Mouse (Mus musculus) MEL (cell line): Measurements from ENCODE around the gene Dedd. TPM values are rescaled to one million over a fixed set of nuclear protein-coding genes. Genes with fewer than 3 reads are reported as not detected.

ENCODE experiments used
- DNase-seq: peaks from one replicate; pipeline ENCODE4 v3.0.0; 2011; ENCODE audit warnings: low read depth, low spot score
- H3K27ac ChIP-seq: 2 replicates; pipeline ENCODE4 v1.5.1; 2012; ENCODE audit warnings: low read depth, mild to moderate bottlenecking, control low read depth, low read length, moderate library complexity; ENCODE audit not compliant: control insufficient read depth
- H3K27me3 ChIP-seq, 2 experiments: fragments of 150-350 bp in 1 of 2; sonication (generic) in 1 of 2; 2 replicates each; pipeline ENCODE4 v1.6.1; 2012; ENCODE audit warnings: low read length in 2 of 2, mild to moderate bottlenecking in 2 of 2, improper control_type of control experiment in 1 of 2, moderate library complexity in 1 of 2; ENCODE audit not compliant: insufficient read depth in 2 of 2, control insufficient read depth in 1 of 2
- H3K36me3 ChIP-seq, 2 experiments: 2 replicates each; pipeline ENCODE4 v1.6.1; 2012 to 2014; ENCODE audit warnings: low read length in 2 of 2, improper control_type of control experiment in 1 of 2, inconsistent platforms in 1 of 2, mild to moderate bottlenecking in 1 of 2; ENCODE audit not compliant: insufficient read depth in 2 of 2, control insufficient read depth in 1 of 2
- H3K4me1 ChIP-seq, 2 experiments: fragments of 150-350 bp in 1 of 2; sonication (generic) in 1 of 2; 2 replicates each; pipeline ENCODE4 v1.6.1; 2012; ENCODE audit warnings: low read length in 2 of 2, improper control_type of control experiment in 1 of 2, mild to moderate bottlenecking in 1 of 2; ENCODE audit not compliant: insufficient read depth in 2 of 2, control insufficient read depth in 1 of 2
- H3K4me3 ChIP-seq, 2 experiments: fragments of 150-350 bp in 1 of 2; sonication (generic) in 1 of 2; 2 replicates each; pipeline ENCODE4 v1.5.1; 2012; ENCODE audit warnings: low read depth in 2 of 2, low read length in 2 of 2, mild to moderate bottlenecking in 2 of 2, moderate library complexity in 2 of 2, control low read depth in 1 of 2, improper control_type of control experiment in 1 of 2; ENCODE audit not compliant: control insufficient read depth in 1 of 2, insufficient read depth in 1 of 2
- H3K79me2 ChIP-seq: 2 replicates; pipeline ENCODE4 v1.6.1; 2012; ENCODE audit warnings: mild to moderate bottlenecking, low read length, moderate library complexity; ENCODE audit not compliant: control insufficient read depth, poor library complexity, insufficient read depth
- H3K9ac ChIP-seq: 2 replicates; pipeline ENCODE4 v1.6.1; 2012; ENCODE audit warnings: low read depth, mild to moderate bottlenecking, control low read depth, low read length, moderate library complexity; ENCODE audit not compliant: control insufficient read depth, poor library complexity, severe bottlenecking
- H3K9me3 ChIP-seq: fragments of 150-350 bp; sonication (generic); replicated peaks from 2 replicates; pipeline ENCODE4 v1.6.1; 2012; ENCODE audit warnings: mild to moderate bottlenecking, low read length, improper control_type of control experiment, moderate library complexity; ENCODE audit not compliant: insufficient read depth
- BHLHE40 ChIP-seq: IDR thresholded peaks from 2 replicates; pipeline ENCODE4 v1.6.1; 2012; ENCODE audit warnings: low read depth, mild to moderate bottlenecking, inconsistent platforms, low read length, improper control_type of control experiment, borderline replicate concordance
- CHD1 ChIP-seq: IDR thresholded peaks from 2 replicates; pipeline ENCODE4 v1.6.1; 2012; ENCODE audit warnings: low read depth, mild to moderate bottlenecking, inconsistent platforms, low read length, improper control_type of control experiment
- CTCF ChIP-seq, 3 experiments: IDR thresholded peaks in 2 of 3; conservative IDR thresholded peaks in 1 of 3; 2 replicates each; pipeline ENCODE4 v1.5.1; 2011 to 2012; ENCODE audit warnings: low read length in 3 of 3, low read depth in 2 of 3, mild to moderate bottlenecking in 2 of 3, improper control_type of control experiment in 1 of 3, inconsistent platforms in 1 of 3, mixed read lengths in 1 of 3, moderate library complexity in 1 of 3; ENCODE audit not compliant: control insufficient read depth in 1 of 3, insufficient read depth in 1 of 3, poor library complexity in 1 of 3, severe bottlenecking in 1 of 3
- E2F4 ChIP-seq: IDR thresholded peaks from 2 replicates; pipeline ENCODE4 v1.6.1; 2011; ENCODE audit warnings: low read depth, low read length, improper control_type of control experiment, borderline replicate concordance
- ELF1 ChIP-seq: IDR thresholded peaks from 2 replicates; pipeline ENCODE4 v1.6.1; 2014; ENCODE audit warnings: low read depth, mild to moderate bottlenecking, inconsistent platforms, low read length, improper control_type of control experiment, moderate library complexity
- EP300 ChIP-seq, 2 experiments: IDR thresholded peaks; 2 replicates each; pipeline ENCODE4 v1.6.1; 2011; ENCODE audit warnings: improper control_type of control experiment in 2 of 2, low read length in 2 of 2, low read depth in 1 of 2, mild to moderate bottlenecking in 1 of 2
- ETS1 ChIP-seq: IDR thresholded peaks from 2 replicates; pipeline ENCODE4 v1.6.1; 2012; ENCODE audit warnings: low read depth, mild to moderate bottlenecking, inconsistent platforms, low read length, improper control_type of control experiment, moderate library complexity
- GABPA ChIP-seq: IDR thresholded peaks from 2 replicates; pipeline ENCODE4 v1.6.1; 2012; ENCODE audit warnings: low read depth, mild to moderate bottlenecking, inconsistent platforms, low read length, improper control_type of control experiment, moderate library complexity
- GATA1 ChIP-seq: IDR thresholded peaks from 2 replicates; pipeline ENCODE4 v1.6.1; 2011; ENCODE audit warnings: low read depth, low read length, improper control_type of control experiment
- JUND ChIP-seq: IDR thresholded peaks from 2 replicates; pipeline ENCODE4 v1.6.1; 2011; ENCODE audit warnings: low read depth, mild to moderate bottlenecking, improper control_type of control experiment, low read length
- KAT2A ChIP-seq: conservative IDR thresholded peaks from 2 replicates; pipeline ENCODE4 v1.6.1; 2012; ENCODE audit warnings: low read depth, low read length, improper control_type of control experiment, inconsistent platforms
- MAFK ChIP-seq: IDR thresholded peaks from 2 replicates; pipeline ENCODE4 v1.6.1; 2011; ENCODE audit warnings: low read depth, mild to moderate bottlenecking, low read length, improper control_type of control experiment, borderline replicate concordance
- MAX ChIP-seq: IDR thresholded peaks from 2 replicates; pipeline ENCODE4 v1.6.1; 2011; ENCODE audit warnings: low read length, improper control_type of control experiment
- MAZ ChIP-seq: IDR thresholded peaks from 2 replicates; pipeline ENCODE4 v1.6.1; 2012; ENCODE audit warnings: low read depth, mild to moderate bottlenecking, inconsistent platforms, low read length, improper control_type of control experiment
- MEF2A ChIP-seq: IDR thresholded peaks from 2 replicates; pipeline ENCODE4 v1.6.1; 2014; ENCODE audit warnings: low read depth, mild to moderate bottlenecking, inconsistent platforms, low read length, improper control_type of control experiment; ENCODE audit not compliant: poor library complexity, insufficient replicate concordance, severe bottlenecking; ENCODE audit errors: extremely low read depth
- MXI1 ChIP-seq: IDR thresholded peaks from 2 replicates; pipeline ENCODE4 v1.6.1; 2011; ENCODE audit warnings: mild to moderate bottlenecking, low read depth, low read length, improper control_type of control experiment
- MYC ChIP-seq: IDR thresholded peaks from 2 replicates; pipeline ENCODE4 v1.6.1; 2011; ENCODE audit warnings: low read depth, mild to moderate bottlenecking, low read length, improper control_type of control experiment, moderate library complexity
- NELFE ChIP-seq: IDR thresholded peaks from 2 replicates; pipeline ENCODE4 v1.6.1; 2011; ENCODE audit warnings: low read depth, low read length, improper control_type of control experiment
- NRF1 ChIP-seq: IDR thresholded peaks from 2 replicates; pipeline ENCODE4 v1.6.1; 2014; ENCODE audit warnings: low read depth, mild to moderate bottlenecking, inconsistent platforms, low read length, improper control_type of control experiment, moderate library complexity; ENCODE audit not compliant: poor library complexity, insufficient read depth, severe bottlenecking
- POLR2A ChIP-seq, 2 experiments: IDR thresholded peaks; 2 replicates each; pipeline ENCODE4 v1.6.1; 2011 to 2012; ENCODE audit warnings: low read length in 2 of 2, mild to moderate bottlenecking in 2 of 2, control low read depth in 1 of 2, improper control_type of control experiment in 1 of 2, low read depth in 1 of 2, moderate library complexity in 1 of 2; ENCODE audit not compliant: control insufficient read depth in 1 of 2, insufficient read depth in 1 of 2, poor library complexity in 1 of 2
- POLR2AphosphoS2 ChIP-seq: IDR thresholded peaks from 2 replicates; pipeline ENCODE4 v1.6.1; 2011; ENCODE audit warnings: low read length, improper control_type of control experiment
- POLR2AphosphoS5 ChIP-seq: IDR thresholded peaks from 2 replicates; pipeline ENCODE4 v1.6.1; 2012; ENCODE audit warnings: low read depth, borderline replicate concordance, mild to moderate bottlenecking, inconsistent platforms, low read length, moderate library complexity, mixed read lengths
- RAD21 ChIP-seq: IDR thresholded peaks from 2 replicates; pipeline ENCODE4 v1.6.1; 2011; ENCODE audit warnings: mild to moderate bottlenecking, low read depth, low read length, improper control_type of control experiment
- RCOR1 ChIP-seq: IDR thresholded peaks from 2 replicates; pipeline ENCODE4 v1.6.1; 2012; ENCODE audit warnings: low read depth, mild to moderate bottlenecking, inconsistent platforms, low read length, improper control_type of control experiment
- SIN3A ChIP-seq: IDR thresholded peaks from 2 replicates; pipeline ENCODE4 v1.6.1; 2012; ENCODE audit warnings: low read length, improper control_type of control experiment, inconsistent platforms
- SMC3 ChIP-seq: IDR thresholded peaks from 2 replicates; pipeline ENCODE4 v1.6.1; 2011; ENCODE audit warnings: low read depth, low read length, improper control_type of control experiment
- TBP ChIP-seq: IDR thresholded peaks from 2 replicates; pipeline ENCODE4 v1.8.0; 2011; ENCODE audit warnings: low read depth, low read length, improper control_type of control experiment
- TCF12 ChIP-seq: IDR thresholded peaks from 2 replicates; pipeline ENCODE4 v1.6.1; 2014; ENCODE audit warnings: low read depth, mild to moderate bottlenecking, inconsistent platforms, low read length, improper control_type of control experiment, moderate library complexity
- USF1 ChIP-seq: IDR thresholded peaks from 2 replicates; pipeline ENCODE4 v1.6.1; 2014; ENCODE audit warnings: low read depth, mild to moderate bottlenecking, inconsistent platforms, low read length, improper control_type of control experiment, moderate library complexity
- USF2 ChIP-seq, 2 experiments: IDR thresholded peaks; 2 replicates each; pipeline ENCODE4 v1.6.1; 2011 to 2012; ENCODE audit warnings: improper control_type of control experiment in 2 of 2, low read length in 2 of 2, borderline replicate concordance in 1 of 2, inconsistent platforms in 1 of 2, low read depth in 1 of 2, mild to moderate bottlenecking in 1 of 2; ENCODE audit not compliant: insufficient read depth in 1 of 2
- ZKSCAN1 ChIP-seq: IDR thresholded peaks from 2 replicates; pipeline ENCODE4 v1.6.1; 2012; ENCODE audit warnings: low read depth, mild to moderate bottlenecking, inconsistent platforms, low read length, improper control_type of control experiment, moderate library complexity
- ZMIZ1 ChIP-seq: IDR thresholded peaks from 2 replicates; pipeline ENCODE4 v1.6.1; 2012; ENCODE audit warnings: low read depth, mild to moderate bottlenecking, inconsistent platforms, low read length, improper control_type of control experiment, moderate library complexity
- ZNF384 ChIP-seq: IDR thresholded peaks from 2 replicates; pipeline ENCODE4 v1.6.1; 2012; ENCODE audit warnings: low read depth, mild to moderate bottlenecking, inconsistent platforms, low read length, improper control_type of control experiment
- polyA plus RNA-seq, 2 experiments: library from polyadenylated mRNA; stranded (reverse) in 1 of 2; unstranded in 1 of 2; fragments of >175 nt in 1 of 2; fragments of >200 nt in 1 of 2; gene quantifications; 2 replicates each; pipeline versions ENCODE4 v1.2.1 to v1.2.4; 2012; ENCODE audit warnings: low replicate concordance in 2 of 2, low read depth in 1 of 2; ENCODE audit not compliant: insufficient read length in 2 of 2, insufficient read depth in 1 of 2, missing spikeins in 1 of 2
- total RNA-seq: library from RNA; depleted of rRNA; stranded (reverse); fragments of 300-350 nt; gene quantifications from 2 replicates; pipeline ENCODE4 v1.2.3, GENCODE M21; 2012

The Dedd gene
- total and polyA plus RNA-seq, 3 experiments = 28.7 to 44.9 TPM; not detected in 1

GRCm38 (mm10) chr1:171345225-171346094, 16.5 kb downstream of the Dedd start, which contains the start of the genes Nit1 and Pfdn2 (continued):
- TF ChIP-seq BHLHE40 = no peak
- no peak for TF ChIP-seq MYC
- TF ChIP-seq POLR2AphosphoS5 = no peak
- TF ChIP-seq EP300 (IDR thresholded peaks at IDR 0.05; ENCODE audit: low read depth in 1 of 2, low read length in 2 of 2) = peak in 1 of 2 experiments; percentile 32; a peak in 2 of 4 replicates
- no peak for TF ChIP-seq GATA1
- no peak for TF ChIP-seq ZNF384
- peak; percentile 83 for TF ChIP-seq NELFE
- TF ChIP-seq ELF1 = peak; percentile 58; the same call in 1 of the 2 replicates
- peak; percentile 77 for TF ChIP-seq ZMIZ1
- no peak; the same call in 1 of the 2 replicates for TF ChIP-seq RCOR1
- TF ChIP-seq MAZ = 0 out of 2 replicates have a peak, but pooled peaks have one; percentile 40
- no peak for TF ChIP-seq USF2 (IDR thresholded peaks at IDR 0.05; ENCODE audit: borderline replicate concordance in 1 of 2, insufficient read depth in 1 of 2, low read depth in 1 of 2, low read length in 2 of 2)
- peak; percentile 79 for TF ChIP-seq TCF12
- TF ChIP-seq JUND = no peak
- no peak for TF ChIP-seq ZKSCAN1
- TF ChIP-seq POLR2AphosphoS2 = peak; percentile 87
- TF ChIP-seq ETS1 = no peak
- TF ChIP-seq KAT2A = no peak; the same call in 1 of the 2 replicates
- peak; percentile 94 for TF ChIP-seq SIN3A

- Histone ChIP-seq H3K36me3 (peaks cover 6 to 20% of the 10 kb centered on the region in 2 experiments), H3K27ac (peak overlapping the region; percentile 62), H3K27me3 (no peaks in the 10 kb centered on the region), H3K9me3 (no peaks in the 10 kb centered on the region), H3K79me2 (peaks cover 55% of the 10 kb centered on the region), H3K9ac (peak overlapping the region; percentile 96), H3K4me1 (peaks cover 6 to 15% of the 10 kb centered on the region in 2 experiments; a peak in 3 of 4 replicates), H3K4me3 (peak overlapping the region; percentile 89 to 99)
- DNase-seq = peak; percentile 57
- TF ChIP-seq USF1 (peak; percentile 89), MYC (peak; percentile 73), ETS1 (no peak), RAD21 (no peak), CHD1 (no peak), GATA1 (no peak), TCF12 (no peak), MAX (peak; percentile 91), RCOR1 (no peak), GABPA (no peak), E2F4 (no peak), MEF2A (no peak), CTCF (IDR thresholded peaks at IDR 0.05 in 2 of 3, conservative IDR thresholded peaks at IDR 0.05 in 1 of 3; ENCODE audit: control insufficient read depth in 1 of 3, insufficient read depth in 1 of 3, low read depth in 2 of 3, low read length in 3 of 3, poor library complexity in 1 of 3, severe bottlenecking in 1 of 3) (no peak), MXI1 (peak; percentile 80), MAFK (no peak), ELF1 (no peak), MAZ (no peak), JUND (no peak), SMC3 (no peak), NRF1 (no peak), POLR2A (IDR thresholded peaks at IDR 0.05; ENCODE audit: control insufficient read depth in 1 of 2, insufficient read depth in 1 of 2, low read depth in 1 of 2, low read length in 2 of 2, poor library complexity in 1 of 2) (no peak), TBP (no peak)
Observed at GRCm38 (mm10) chr1:171346095-171346450, 17.1 kb downstream of the Dedd start.
